Mouse (Mus musculus): Measurements from ENCODE around the gene Cblb.

GRCm38 (mm10) chr16:52081756-52082155 lies 50.7 kb downstream of the Cblb start:
- TF ChIP-seq CTCF (IDR thresholded peaks at IDR 0.05; ENCODE audit: low read depth, low read length), result no peak
- TF ChIP-seq POLR2A (IDR thresholded peaks at IDR 0.05; ENCODE audit: extremely low read depth, insufficient read depth, low read length), result no peak
